8 mouse cellular contexts compared by ENCODE assay signal in the genomic region with DNA sequence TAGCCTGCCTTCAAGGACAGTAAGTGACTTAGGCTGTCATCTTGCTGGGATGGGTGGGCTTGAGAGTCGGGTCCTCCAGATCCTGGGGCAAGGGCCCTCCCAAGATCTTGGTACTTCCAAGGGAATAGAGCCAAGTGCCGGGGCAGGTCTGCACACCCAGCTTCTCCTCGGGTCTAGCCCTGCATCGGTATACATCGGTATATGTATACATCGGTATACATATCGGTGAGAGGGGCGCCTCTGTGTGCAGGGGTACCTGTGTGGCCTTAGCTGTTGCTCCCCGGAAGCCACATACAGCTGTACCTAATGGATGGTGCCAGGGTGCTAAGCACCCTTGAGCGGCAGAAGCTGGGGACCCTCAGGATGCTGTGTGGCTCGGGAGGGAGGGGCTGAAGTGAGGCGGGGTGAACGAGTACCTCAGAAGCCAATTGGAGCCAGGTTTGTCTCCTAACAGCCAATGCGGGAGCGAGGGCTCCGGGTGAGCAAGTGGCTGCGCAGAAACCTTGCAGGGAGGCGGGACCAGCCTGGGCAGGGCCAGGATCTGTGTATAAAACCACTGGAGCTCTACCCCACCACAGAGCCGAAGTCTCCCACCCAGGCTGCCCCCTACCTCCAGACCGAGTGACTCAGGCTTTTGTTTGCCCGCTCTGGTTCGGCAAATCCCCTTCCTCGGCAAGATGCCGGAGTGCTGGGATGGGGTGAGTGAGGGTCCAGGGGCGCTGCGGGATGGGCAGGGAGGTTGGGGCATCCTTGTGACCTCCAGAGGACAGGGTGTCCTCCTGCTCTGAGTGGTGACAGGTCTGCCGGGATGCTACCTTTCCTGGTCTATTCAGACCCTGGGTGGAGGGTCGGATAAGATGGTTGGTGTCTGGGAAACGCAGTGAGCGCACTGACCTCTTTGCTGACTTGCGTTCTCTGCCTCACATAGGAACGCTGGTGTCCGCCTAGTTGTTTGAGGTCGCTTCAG. TPM values are rescaled to one million over a fixed set of nuclear protein-coding genes. Genes with fewer than 3 reads are reported as not detected.
A peak's percentile ranks its signal among the peaks of the same experiment; 100 is the strongest.
DNase-seq lines count a peak whose midpoint lies in the region; ATAC-seq and TF ChIP-seq lines count a peak whose summit lies in the region.

No protein-coding gene starts in this region.

- H3ac ChIP-seq in myocyte (ENCODE audit: control insufficient read depth, insufficient read length) = no peak overlapping the region

- H3K79me2 ChIP-seq in liver, adult 2 months (ENCODE audit: control insufficient read depth, insufficient read depth, low read length) = no peaks in the 10 kb centered on the region
- H3K79me2 ChIP-seq in myocyte (ENCODE audit: control insufficient read depth, insufficient read depth) = no peaks in the 10 kb centered on the region

- peak overlapping the region; percentile 88 for H3K4me2 ChIP-seq in heart, embryonic 14.5 days (ENCODE audit: low read length)
- H3K4me2 ChIP-seq in kidney, postnatal 0 days (ENCODE audit: low read length) = peak overlapping the region; percentile 98
- H3K4me2 ChIP-seq in myocyte (ENCODE audit: low read depth) = peak overlapping the region; percentile 71
- peak overlapping the region; percentile 98 for H3K4me2 ChIP-seq in stomach, embryonic 15.5 days

- peak overlapping the region; percentile 55 for H3K4me3 ChIP-seq in brown adipose tissue, adult 24 weeks (ENCODE audit: insufficient read depth, low read depth, low read length)
- H3K4me3 ChIP-seq in forebrain, embryonic 10.5 days = peak overlapping the region; percentile 77
- H3K4me3 ChIP-seq in heart, embryonic 14.5 days (ENCODE audit: control insufficient read depth in 1 of 2, insufficient read depth in 1 of 2, low read depth in 1 of 2, low read length in 2 of 2) = peak overlapping the region; percentile 85 to 92
- H3K4me3 ChIP-seq in kidney, postnatal 0 days (replicated peaks; ENCODE audit: low read depth, low read length) = peak overlapping the region; percentile 56
- H3K4me3 ChIP-seq in liver, adult 2 months (ENCODE audit: insufficient read depth, low read depth, low read length) = peak overlapping the region; percentile 45
- H3K4me3 ChIP-seq in myocyte = peak overlapping the region; percentile 29
- H3K4me3 ChIP-seq in stomach, embryonic 15.5 days (replicated peaks) = peak overlapping the region; percentile 56

- no peaks in the 10 kb centered on the region for H3K36me3 ChIP-seq in forebrain, embryonic 10.5 days (replicated peaks)
- peaks cover 28% of the 10 kb centered on the region for H3K36me3 ChIP-seq in heart, embryonic 14.5 days (ENCODE audit: control insufficient read depth, insufficient read depth, low read length)
- H3K36me3 ChIP-seq in kidney, postnatal 0 days (ENCODE audit: insufficient read depth, low read length) = no peaks in the 10 kb centered on the region
- H3K36me3 ChIP-seq in liver, adult 2 months (ENCODE audit: control insufficient read depth, insufficient read depth, low read length) = no peaks in the 10 kb centered on the region
- no peaks in the 10 kb centered on the region for H3K36me3 ChIP-seq in myocyte (ENCODE audit: control insufficient read depth, insufficient read depth)
- H3K36me3 ChIP-seq in stomach, embryonic 15.5 days = no peaks in the 10 kb centered on the region

- peak overlapping the region; percentile 96 for H3K9ac ChIP-seq in heart, embryonic 14.5 days (ENCODE audit: low read length)
- peak overlapping the region; percentile 64 for H3K9ac ChIP-seq in kidney, postnatal 0 days (ENCODE audit: low read depth, low read length)
- peak overlapping the region; percentile 17; the same call in 1 of the 2 replicates for H3K9ac ChIP-seq in liver, adult 2 months (ENCODE audit: low read depth, low read length)
- peak overlapping the region; percentile 33 for H3K9ac ChIP-seq in stomach, embryonic 15.5 days

- TF ChIP-seq CTCF in kidney, postnatal 0 days (IDR thresholded peaks at IDR 0.05; ENCODE audit: low read depth) = no peak
- no peak for TF ChIP-seq CTCF in liver, adult 2 months (IDR thresholded peaks at IDR 0.05; ENCODE audit: low read depth, low read length)

- H3K9me3 ChIP-seq in forebrain, embryonic 10.5 days = no peaks in the 10 kb centered on the region
- H3K9me3 ChIP-seq in heart, embryonic 14.5 days (ENCODE audit: control insufficient read depth, low read length) = no peaks in the 10 kb centered on the region
- no peaks in the 10 kb centered on the region for H3K9me3 ChIP-seq in kidney, postnatal 0 days (replicated peaks; ENCODE audit: low read length)
- no peaks in the 10 kb centered on the region for H3K9me3 ChIP-seq in stomach, embryonic 15.5 days

- no peak for TF ChIP-seq POLR2A in liver, adult 2 months (IDR thresholded peaks at IDR 0.05; ENCODE audit: extremely low read depth, insufficient read depth, low read length)
- TF ChIP-seq POLR2A in myocyte (IDR thresholded peaks at IDR 0.05; ENCODE audit: insufficient read length, low read depth) = no peak

- peaks cover 17% of the 10 kb centered on the region for H3K27me3 ChIP-seq in forebrain, embryonic 10.5 days (ENCODE audit: poor library complexity, severe bottlenecking)
- H3K27me3 ChIP-seq in heart, embryonic 14.5 days (ENCODE audit: control insufficient read depth, insufficient read depth, low read length) = 0 out of 2 replicates have a peak, but pooled peaks cover 3% of the 10 kb centered on the region
- no peaks in the 10 kb centered on the region for H3K27me3 ChIP-seq in kidney, postnatal 0 days (ENCODE audit: insufficient read depth, low read length)
- H3K27me3 ChIP-seq in liver, adult 2 months (ENCODE audit: control insufficient read depth, insufficient read depth, low read length) = no peaks in the 10 kb centered on the region
- no peaks in the 10 kb centered on the region for H3K27me3 ChIP-seq in myocyte (ENCODE audit: control insufficient read depth, insufficient read depth, insufficient read length)
- H3K27me3 ChIP-seq in stomach, embryonic 15.5 days (replicated peaks) = peaks cover 3% of the 10 kb centered on the region; the same call in 1 of the 2 replicates

- DNase-seq in forebrain, embryonic 10.5 days (ENCODE audit: extremely low spot score, low spot score) = peak; percentile 88
- DNase-seq in kidney, postnatal 0 days (ENCODE audit: low spot score) = peak; percentile 95
- no peak for DNase-seq in liver, adult 2 months (ENCODE audit: extremely low read depth, low read depth, low spot score)

- H3K4me1 ChIP-seq in brown adipose tissue, adult 24 weeks (ENCODE audit: control insufficient read depth, insufficient read depth, insufficient read length, low read length) = no peaks in the 10 kb centered on the region
- H3K4me1 ChIP-seq in forebrain, embryonic 10.5 days = peaks cover 41% of the 10 kb centered on the region
- H3K4me1 ChIP-seq in heart, embryonic 14.5 days (ENCODE audit: control insufficient read depth in 2 of 2, insufficient read depth in 2 of 2, low read length in 2 of 2) = peaks cover 9 to 18% of the 10 kb centered on the region in 2 experiments; a peak in 3 of 4 replicates
- H3K4me1 ChIP-seq in kidney, postnatal 0 days (replicated peaks; ENCODE audit: insufficient read depth, low read length) = peaks cover 12% of the 10 kb centered on the region; the same call in 1 of the 2 replicates
- no peaks in the 10 kb centered on the region for H3K4me1 ChIP-seq in liver, adult 2 months (ENCODE audit: control insufficient read depth, insufficient read depth, low read length)
- 0 out of 2 replicates have a peak, but pooled peaks cover 11% of the 10 kb centered on the region for H3K4me1 ChIP-seq in stomach, embryonic 15.5 days

- 2% methylated on average over 34 of the region's 34 CpGs for WGBS in forebrain, embryonic 10.5 days
- whole genome bisulfite sequencing in heart, embryonic 14.5 days = 4% methylated on average over 32 of the region's 34 CpGs
- 1% methylated on average over 34 of the region's 34 CpGs for WGBS in kidney, postnatal 0 days
- WGBS in liver, adult 2 months = 6% methylated on average over 34 of the region's 34 CpGs
- 2% methylated on average over 34 of the region's 34 CpGs for WGBS in stomach, embryonic 15.5 days

- no peak overlapping the region for H3K27ac ChIP-seq in brown adipose tissue, adult 24 weeks (replicated peaks; ENCODE audit: low read depth, low read length)
- peak overlapping the region; percentile 81 for H3K27ac ChIP-seq in forebrain, embryonic 10.5 days
- peak overlapping the region; percentile 85 to 95 for H3K27ac ChIP-seq in heart, embryonic 14.5 days (replicated peaks in 1 of 2; ENCODE audit: control insufficient read depth in 1 of 2, insufficient read depth in 1 of 2, low read depth in 2 of 2, low read length in 2 of 2)
- no peak overlapping the region for H3K27ac ChIP-seq in kidney, postnatal 0 days
- H3K27ac ChIP-seq in liver, adult 2 months (replicated peaks; ENCODE audit: insufficient read depth, low read depth, low read length) = no peak overlapping the region
- no peak overlapping the region for H3K27ac ChIP-seq in stomach, embryonic 15.5 days

- peak; percentile 95 for ATAC-seq in CD4-positive, CD25-positive, alpha-beta regulatory T cell, adult 4 months
- ATAC-seq in heart, embryonic 14.5 days (ENCODE audit: insufficient number of reproducible peaks, insufficient read depth, low FRiP score, low read depth) = peak; percentile 88
- peak; percentile 87 for ATAC-seq in kidney, postnatal 0 days (replicated peaks; ENCODE audit: low FRiP score, low read depth)
- ATAC-seq in stomach, embryonic 15.5 days (ENCODE audit: insufficient read depth, low FRiP score, low read depth) = peak; percentile 91

RNA-seq across cellular contexts. Expression of a gene that starts 12.9 kb away (rescaled TPM):
- 1 to 10 TPM; 5.3 to 7.0 TPM for polyA plus RNA-seq in CD4-positive, CD25-positive, alpha-beta regulatory T cell, adult 4 months (2017; shearing (Covaris generic))
- 7.8 and 11.6 TPM in 2 replicates for polyA plus RNA-seq in brown adipose tissue, adult 24 weeks (2012; ENCODE audit: insufficient read depth, insufficient read length, missing spikeins)
- polyA plus RNA-seq in forebrain, embryonic 10.5 days (2016; fragmentation: Nextera tagmentation; extraction: Ambion mirVana) = 29.5 and 31.0 TPM in 2 replicates
- 16.1 and 17.7 TPM in 2 replicates for polyA plus RNA-seq in heart, embryonic 14.5 days (2014; fragmentation: Nextera tagmentation; extraction: Ambion mirVana)
- polyA plus RNA-seq in kidney, postnatal 0 days (2015; fragmentation: Nextera tagmentation; extraction: Ambion mirVana) = 15.3 and 16.8 TPM in 2 replicates
- 15.4 and 20.9 TPM in 2 replicates for total RNA-seq in liver, adult 2 months (2014; rRNA removed)
- polyA plus RNA-seq in liver, adult 2 months (2012; rRNA removed) = 8.8 and 13.0 TPM in 2 replicates
- 13.9 TPM for polyA plus RNA-seq in myocyte (2012; fragmentation: generic; extraction: Trizol)
- 20.9 and 23.8 TPM in 2 replicates for polyA plus RNA-seq in stomach, embryonic 15.5 days (2015; fragmentation: Nextera tagmentation; extraction: Ambion mirVana)

RNA-seq across cellular contexts. Expression of a gene that starts 26.0 kb away (rescaled TPM):
- 1 to 10 TPM in 1 of 2 experiments, under 1 TPM in 1; 0.83 to 1.6 TPM for polyA plus RNA-seq in CD4-positive, CD25-positive, alpha-beta regulatory T cell, adult 4 months (2017; shearing (Covaris generic))
- polyA plus RNA-seq in brown adipose tissue, adult 24 weeks (2012; ENCODE audit: insufficient read depth, insufficient read length, missing spikeins) = 0.46 and 1.5 TPM in 2 replicates
- polyA plus RNA-seq in forebrain, embryonic 10.5 days (2016; fragmentation: Nextera tagmentation; extraction: Ambion mirVana) = 14.7 and 16.7 TPM in 2 replicates
- 309 and 325 TPM in 2 replicates for polyA plus RNA-seq in heart, embryonic 14.5 days (2014; fragmentation: Nextera tagmentation; extraction: Ambion mirVana)
- 22.0 and 22.2 TPM in 2 replicates for polyA plus RNA-seq in kidney, postnatal 0 days (2015; fragmentation: Nextera tagmentation; extraction: Ambion mirVana)
- 0.55 and 0.74 TPM in 2 replicates for total RNA-seq in liver, adult 2 months (2014; rRNA removed)
- polyA plus RNA-seq in liver, adult 2 months (2012; rRNA removed) = 0.26 and 0.29 TPM in 2 replicates
- polyA plus RNA-seq in myocyte (2012; fragmentation: generic; extraction: Trizol) = 83.9 TPM
- polyA plus RNA-seq in stomach, embryonic 15.5 days (2015; fragmentation: Nextera tagmentation; extraction: Ambion mirVana) = 16.7 and 17.5 TPM in 2 replicates

Comparison
In these comparisons a context has a peak if more than half of its experiments do, and no peak if none do; other contexts are left out.
1. H3K27ac ChIP-seq: peak in forebrain, embryonic 10.5 days (single experiment) and heart, embryonic 14.5 days (2 of 2); none in brown adipose tissue, adult 24 weeks (single experiment), kidney, postnatal 0 days (single experiment), liver, adult 2 months (single experiment) and stomach, embryonic 15.5 days (single experiment).
2. H3K4me3 ChIP-seq: peak in every context shown above with its lines; median percentile 88 in heart, embryonic 14.5 days; 77 in forebrain, embryonic 10.5 days; 56 in kidney, postnatal 0 days; 56 in stomach, embryonic 15.5 days; 55 in brown adipose tissue, adult 24 weeks; 45 in liver, adult 2 months; 29 in myocyte.
3. H3K9ac ChIP-seq: peak in every context shown above with its lines; median percentile 96 in heart, embryonic 14.5 days; 64 in kidney, postnatal 0 days; 33 in stomach, embryonic 15.5 days; 17 in liver, adult 2 months.
4. Peak in every context shown above with its lines, with median percentiles within 50 percentile points of each other: ATAC-seq and H3K4me2 ChIP-seq.